Mouse (Mus musculus): ENCODE data around the gene Lamc3.

- TF ChIP-seq CTCF (IDR thresholded peaks at IDR 0.05; ENCODE audit: control insufficient read depth, insufficient read depth, insufficient replicate concordance, low read depth, low read length) (no peak), POLR2A (IDR thresholded peaks at IDR 0.05; ENCODE audit: control insufficient read depth, low read depth, low read length) (no peak)
Measured at GRCm38 (mm10) chr2:31845896-31846691, 41.0 kb upstream of the Lamc3 start, which contains the start of gene Fibcd1.

All from testis, adult 2 months (tissue).